Mouse (Mus musculus) forebrain, embryonic 12.5 days (tissue): ENCODE data around the gene Dnajb13. TPM values are rescaled to one million over a fixed set of nuclear protein-coding genes. Genes with fewer than 3 reads are reported as not detected.

Experiments
- ATAC-seq: fragments of 200-750 bp; cut with Nextera tagmentation; 2 replicates; pipeline ENCODE4 v1.8.0; 2017; ENCODE audit warnings: moderate TSS enrichment; ENCODE audit not compliant: low FRiP score
- H3K27ac ChIP-seq: fragments of 300-500 bp; sonication (generic); 2 replicates; pipeline ENCODE4 v1.5.1; 2016; ENCODE audit warnings: mild to moderate bottlenecking
- H3K27me3 ChIP-seq: fragments of 300-500 bp; sonication (generic); 2 replicates; pipeline ENCODE4 v1.6.1; 2016; ENCODE audit warnings: mild to moderate bottlenecking
- H3K36me3 ChIP-seq: fragments of 300-500 bp; sonication (generic); replicated peaks from 2 replicates; pipeline ENCODE4 v1.6.1; 2016; ENCODE audit warnings: mild to moderate bottlenecking
- H3K4me1 ChIP-seq: fragments of 300-500 bp; sonication (generic); 2 replicates; pipeline ENCODE4 v1.6.1; 2016
- H3K4me2 ChIP-seq: fragments of 300-500 bp; sonication (generic); 2 replicates; pipeline ENCODE4 v1.6.1; 2016; ENCODE audit warnings: mild to moderate bottlenecking, moderate library complexity
- H3K4me3 ChIP-seq: fragments of 300-500 bp; sonication (generic); replicated peaks from 2 replicates; pipeline ENCODE4 v1.5.1; 2016; ENCODE audit warnings: mild to moderate bottlenecking
- H3K9ac ChIP-seq: fragments of 300-500 bp; sonication (generic); 2 replicates; pipeline ENCODE4 v1.6.1; 2016; ENCODE audit warnings: mild to moderate bottlenecking
- H3K9me3 ChIP-seq: fragments of 300-500 bp; sonication (generic); 2 replicates; pipeline ENCODE4 v1.6.1; 2016
- WGBS: fragments of 180-500 bp; shearing (Covaris S2); methylation state at CpG from one replicate; pipeline ENCODE4 v1.1.7; 2016; 5-methylcytosine and 5-hydroxymethylcytosine counted together
- polyA plus RNA-seq: library from polyadenylated mRNA; unstranded; fragments of >200 nt; fragmentation: Nextera tagmentation; extraction: Ambion mirVana; gene quantifications from 2 replicates; pipeline ENCODE4 v1.2.1, GENCODE M21; 2016

The Dnajb13 gene
- polyA plus RNA-seq, 1 experiment from 2014 or later: 1.1 TPM

- H3K9me3 ChIP-seq: no peaks in the 10 kb centered on the region
- peak within 1 kb of the TSS; percentile 58 for H3K4me3 ChIP-seq
- under 1% methylated on average over 33 of the region's 33 CpGs for WGBS
- H3K27ac ChIP-seq: peak within 1 kb of the TSS; percentile 85
- ATAC-seq: peak; percentile 100
- H3K9ac ChIP-seq: peak within 1 kb of the TSS; percentile 78
- H3K4me2 ChIP-seq: peak within 1 kb of the TSS; percentile 67
- peaks cover 18% of the 10 kb centered on the region for H3K36me3 ChIP-seq
- peaks cover 11% of the 10 kb centered on the region for H3K4me1 ChIP-seq
- H3K27me3 ChIP-seq: no peaks in the 10 kb centered on the region
These were observed 22.2 kb upstream of the Dnajb13 start, which contains the start of gene Coa4 for GRCm38 (mm10) chr7:100536804-100537518. Coa4 (plus strand) TSS chr7:100537071.

GRCm38 (mm10) chr7:100535831-100536230, 21.1 kb upstream of the Dnajb13 start:
- Histone ChIP-seq H3K4me3 (no peak overlapping the region), H3K27me3 (no peaks in the 10 kb centered on the region), H3K36me3 (peaks cover 18% of the 10 kb centered on the region), H3K4me1 (peaks cover 11% of the 10 kb centered on the region), H3K4me2 (peak overlapping the region; percentile 67; the same call in 1 of the 2 replicates), H3K27ac (no peak overlapping the region), H3K9ac (0 out of 2 replicates have a peak overlapping the region, but pooled peaks have one; percentile 39), H3K9me3 (no peaks in the 10 kb centered on the region)
- ATAC-seq: no peak
- 91% methylated on average over 2 of the region's 2 CpGs for WGBS

DNA sequence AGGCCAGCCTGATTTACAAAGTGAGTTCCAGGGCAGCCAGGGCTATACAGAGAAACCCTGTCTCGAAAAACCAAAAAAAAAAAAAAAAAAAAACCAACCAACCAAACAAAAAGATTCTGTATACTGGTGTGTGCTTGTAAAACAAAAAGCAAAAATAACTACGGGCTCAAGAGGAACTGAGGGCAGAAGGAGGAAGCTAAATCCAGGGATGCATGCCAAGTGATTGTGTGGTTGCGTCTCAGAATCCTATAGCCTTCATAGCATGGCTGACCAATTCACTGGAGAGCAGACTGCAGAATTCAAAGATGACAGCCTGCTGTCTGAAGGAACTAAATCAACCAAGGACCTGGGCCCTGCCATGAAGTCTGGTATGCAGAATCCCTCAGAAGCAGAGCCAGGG, 19.5 kb upstream of the Dnajb13 start:
- no peaks in the 10 kb centered on the region for H3K27me3 ChIP-seq
- H3K9me3 ChIP-seq: no peaks in the 10 kb centered on the region
- ATAC-seq: no peak
- H3K36me3 ChIP-seq: peaks cover 3% of the 10 kb centered on the region
- no peak overlapping the region for H3K4me2 ChIP-seq
- 77% methylated on average over 3 of the region's 3 CpGs for WGBS
- no peak overlapping the region for H3K9ac ChIP-seq
- no peak overlapping the region for H3K4me3 ChIP-seq
- H3K4me1 ChIP-seq: peaks cover 11% of the 10 kb centered on the region
- no peak overlapping the region for H3K27ac ChIP-seq

- ATAC-seq: no peak
- Histone ChIP-seq H3K9me3 (no peaks in the 10 kb centered on the region), H3K36me3 (no peaks in the 10 kb centered on the region)
These were observed 18.7 kb upstream of the Dnajb13 start for GRCm38 (mm10) chr7:100533503-100533902.

GRCm38 (mm10) chr7:100530766-100531165, 16.0 kb upstream of the Dnajb13 start:
- 94% methylated on average over 5 of the region's 5 CpGs for WGBS
- Histone ChIP-seq H3K27me3 (no peaks in the 10 kb centered on the region), H3K4me2 (no peak overlapping the region), H3K36me3 (no peaks in the 10 kb centered on the region), H3K27ac (no peak overlapping the region), H3K4me1 (no peaks in the 10 kb centered on the region), H3K9me3 (no peaks in the 10 kb centered on the region), H3K9ac (no peak overlapping the region), H3K4me3 (no peak overlapping the region)
- no peak for ATAC-seq

More at GRCm38 (mm10) chr7:100533503-100533902, 18.7 kb upstream of the Dnajb13 start:
- Histone ChIP-seq H3K4me3 (no peak overlapping the region), H3K9ac (no peak overlapping the region), H3K4me1 (peaks cover 11% of the 10 kb centered on the region), H3K4me2 (no peak overlapping the region), H3K27me3 (no peaks in the 10 kb centered on the region), H3K27ac (no peak overlapping the region)
- WGBS: 82% methylated on average over 2 of the region's 2 CpGs

- WGBS: 79% methylated on average over 8 of the region's 8 CpGs
- Histone ChIP-seq H3K4me3 (no peak overlapping the region), H3K9me3 (no peaks in the 10 kb centered on the region), H3K9ac (no peak overlapping the region), H3K27ac (no peak overlapping the region), H3K4me1 (no peaks in the 10 kb centered on the region), H3K4me2 (no peak overlapping the region), H3K36me3 (no peaks in the 10 kb centered on the region), H3K27me3 (no peaks in the 10 kb centered on the region)
- no peak for ATAC-seq
These were observed 9.9 kb upstream of the Dnajb13 start for GRCm38 (mm10) chr7:100524669-100525068.

- H3K9ac ChIP-seq: no peak overlapping the region
- no peak for ATAC-seq
- no peak overlapping the region for H3K4me3 ChIP-seq
- no peaks in the 10 kb centered on the region for H3K27me3 ChIP-seq
- H3K4me2 ChIP-seq: no peak overlapping the region
- no peaks in the 10 kb centered on the region for H3K9me3 ChIP-seq
- H3K27ac ChIP-seq: no peak overlapping the region
- no peaks in the 10 kb centered on the region for H3K36me3 ChIP-seq
- H3K4me1 ChIP-seq: no peaks in the 10 kb centered on the region
- WGBS: 79% methylated on average over 3 of the region's 3 CpGs
These were observed 7.5 kb upstream of the Dnajb13 start for GRCm38 (mm10) chr7:100522222-100522621.

- Histone ChIP-seq H3K27ac (no peak overlapping the region), H3K4me1 (no peaks in the 10 kb centered on the region), H3K4me3 (no peak overlapping the region), H3K4me2 (no peak overlapping the region; the same call in 1 of the 2 replicates), H3K9me3 (no peaks in the 10 kb centered on the region), H3K9ac (no peak overlapping the region), H3K36me3 (no peaks in the 10 kb centered on the region), H3K27me3 (no peaks in the 10 kb centered on the region)
- 22% methylated on average over 10 of the region's 10 CpGs for WGBS
- ATAC-seq: peak; percentile 36
These were observed 6.0 kb upstream of the Dnajb13 start for GRCm38 (mm10) chr7:100520663-100521285.

GRCm38 (mm10) chr7:100520204-100520603, 5.4 kb upstream of the Dnajb13 start:
- H3K4me1 ChIP-seq: no peaks in the 10 kb centered on the region
- no peaks in the 10 kb centered on the region for H3K27me3 ChIP-seq
- H3K9ac ChIP-seq: no peak overlapping the region
- no peak for ATAC-seq
- H3K27ac ChIP-seq: no peak overlapping the region
- no peak overlapping the region for H3K4me2 ChIP-seq
- H3K9me3 ChIP-seq: no peaks in the 10 kb centered on the region
- no peaks in the 10 kb centered on the region for H3K36me3 ChIP-seq
- no peak overlapping the region for H3K4me3 ChIP-seq
- WGBS: 75% methylated on average over 7 of the region's 7 CpGs

GRCm38 (mm10) chr7:100511602-100512001, 3.2 kb downstream of the Dnajb13 start:
- WGBS: 85% methylated on average over 8 of the region's 8 CpGs
- H3K27me3 ChIP-seq: peaks cover 9% of the 10 kb centered on the region; the same call in 1 of the 2 replicates
- H3K9ac ChIP-seq: no peak overlapping the region
- 0 out of 2 replicates have a peak, but pooled peaks cover 4% of the 10 kb centered on the region for H3K4me1 ChIP-seq
- no peaks in the 10 kb centered on the region for H3K36me3 ChIP-seq
- no peak overlapping the region for H3K4me3 ChIP-seq
- no peaks in the 10 kb centered on the region for H3K9me3 ChIP-seq
- ATAC-seq: no peak
- no peak overlapping the region for H3K4me2 ChIP-seq
- H3K27ac ChIP-seq: no peak overlapping the region

- no peak for ATAC-seq
- H3K36me3 ChIP-seq: no peaks in the 10 kb centered on the region
- H3K27me3 ChIP-seq: 0 out of 2 replicates have a peak, but pooled peaks cover 5% of the 10 kb centered on the region
- H3K4me1 ChIP-seq: no peaks in the 10 kb centered on the region
- no peaks in the 10 kb centered on the region for H3K9me3 ChIP-seq
- no peak overlapping the region for H3K4me2 ChIP-seq
- no peak overlapping the region for H3K4me3 ChIP-seq
- no peak overlapping the region for H3K9ac ChIP-seq
- H3K27ac ChIP-seq: no peak overlapping the region
- 71% methylated on average over 3 of the region's 3 CpGs for WGBS
These were observed 6.1 kb downstream of the Dnajb13 start for GRCm38 (mm10) chr7:100508670-100509069.

DNA sequence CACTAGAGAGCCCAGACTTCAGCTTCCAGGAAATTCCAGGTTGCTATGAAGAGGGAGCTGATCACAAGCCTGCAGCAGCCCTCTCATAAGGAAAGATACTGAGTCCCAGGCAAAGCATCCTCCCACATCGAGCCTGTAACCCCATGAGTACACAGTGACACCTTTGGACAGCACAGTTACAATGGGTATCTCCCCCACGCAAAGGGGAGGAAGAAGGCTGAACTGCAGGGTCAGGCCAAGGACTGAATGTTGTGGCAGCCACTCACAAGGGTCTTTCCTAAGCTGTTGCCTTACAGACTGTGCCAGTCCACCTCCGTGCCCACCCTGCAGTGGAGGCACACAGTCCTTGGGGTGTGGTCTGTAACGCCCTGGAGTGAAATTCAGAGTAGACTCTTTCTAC, 8.3 kb downstream of the Dnajb13 start:
- Histone ChIP-seq H3K36me3 (no peaks in the 10 kb centered on the region), H3K9ac (no peak overlapping the region), H3K27me3 (no peaks in the 10 kb centered on the region), H3K9me3 (no peaks in the 10 kb centered on the region), H3K4me2 (no peak overlapping the region), H3K4me1 (no peaks in the 10 kb centered on the region), H3K4me3 (no peak overlapping the region), H3K27ac (no peak overlapping the region)
- 79% methylated on average over 4 of the region's 4 CpGs for WGBS
- no peak for ATAC-seq
